Mouse (Mus musculus) ovary, postnatal 14 days (tissue): Measurements from ENCODE around the gene Dpp3.
"Not testable (repeated sequence)": the region's sequence is repeated elsewhere in the genome, so short reads cannot be mapped to it uniquely, and the experiment has no call there.

Experiments used
- DNase-seq: peaks from one replicate; pipeline ENCODE4 v3.0.0; 2022; ENCODE audit warnings: low spot score

Dpp3 gene

DNA sequence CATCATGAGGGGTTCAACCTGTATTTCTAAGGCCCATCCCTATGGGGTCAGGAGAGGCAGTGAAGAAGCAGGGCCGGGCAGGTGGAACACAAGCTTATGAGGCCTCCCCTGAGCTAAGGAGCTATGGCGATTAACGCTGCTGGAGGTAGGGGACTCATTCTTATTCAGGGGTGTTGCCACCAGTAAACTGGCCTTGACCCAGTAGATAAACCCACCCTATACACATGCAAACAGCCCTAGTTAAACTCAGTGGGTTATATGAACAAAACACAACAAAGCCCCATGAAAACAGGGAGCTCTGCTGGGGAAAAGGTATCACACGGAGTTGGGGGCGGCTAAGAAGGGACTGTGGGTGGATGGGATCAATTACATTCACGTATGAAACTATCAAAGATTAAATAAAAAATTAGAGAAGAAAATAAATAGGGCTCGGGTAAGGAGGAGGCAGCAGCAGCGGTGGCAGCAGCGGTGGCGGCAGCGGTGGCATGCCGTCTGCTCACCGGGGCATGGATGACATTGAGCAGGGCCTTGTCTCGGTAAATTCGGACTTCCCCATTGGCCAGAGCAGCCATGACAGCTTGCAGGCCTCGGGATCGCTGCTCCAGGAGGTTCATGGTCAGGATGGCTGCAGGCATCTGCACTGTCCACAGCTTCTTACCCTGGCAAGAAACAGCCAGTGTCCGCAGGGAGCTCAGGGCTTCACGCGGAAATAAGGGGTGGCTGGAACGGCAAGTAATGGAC is 31.1 kb downstream of the Dpp3 start:
- no peak for DNase-seq

DNA sequence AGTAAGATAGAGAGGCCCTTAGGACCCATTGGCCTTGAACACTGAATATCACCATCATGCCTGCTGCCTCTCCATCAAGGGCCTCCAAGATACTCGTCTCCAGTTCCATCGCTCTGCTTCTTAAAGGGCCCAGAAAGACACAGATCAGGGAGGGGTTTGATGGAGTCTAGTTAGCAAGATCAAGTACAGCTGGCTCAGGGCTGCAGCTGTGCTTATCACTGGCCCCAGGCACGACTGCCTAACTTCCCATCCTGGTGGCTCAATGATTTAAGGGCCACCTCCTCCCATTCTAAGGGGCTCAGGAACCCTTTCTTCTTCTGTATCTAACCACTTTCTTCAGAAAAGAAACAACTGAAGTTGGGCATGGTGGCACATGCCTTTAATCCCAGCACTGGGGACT is 36.3 kb downstream of the Dpp3 start:
- DNase-seq = no peak

DNA sequence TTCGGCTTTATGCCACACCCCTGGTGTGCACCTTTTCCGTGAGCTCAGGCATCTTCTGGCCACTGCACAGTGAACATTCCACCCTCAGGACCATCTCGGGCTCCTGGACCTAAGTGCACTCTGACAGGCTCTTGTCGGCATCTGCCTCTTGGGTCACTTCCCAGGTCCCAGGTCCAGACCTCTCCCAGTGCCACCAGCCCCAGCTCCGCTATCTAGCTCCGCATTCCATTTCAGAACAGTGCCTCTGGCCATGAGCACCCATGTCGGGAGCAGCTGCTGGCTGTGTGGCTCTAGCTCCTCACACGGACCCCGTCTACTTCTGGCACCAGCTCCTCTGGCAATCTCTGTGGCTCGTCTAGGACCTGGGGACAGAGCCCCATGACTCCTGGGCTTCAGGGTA is 38.3 kb downstream of the Dpp3 start:
- DNase-seq = no peak

DNA sequence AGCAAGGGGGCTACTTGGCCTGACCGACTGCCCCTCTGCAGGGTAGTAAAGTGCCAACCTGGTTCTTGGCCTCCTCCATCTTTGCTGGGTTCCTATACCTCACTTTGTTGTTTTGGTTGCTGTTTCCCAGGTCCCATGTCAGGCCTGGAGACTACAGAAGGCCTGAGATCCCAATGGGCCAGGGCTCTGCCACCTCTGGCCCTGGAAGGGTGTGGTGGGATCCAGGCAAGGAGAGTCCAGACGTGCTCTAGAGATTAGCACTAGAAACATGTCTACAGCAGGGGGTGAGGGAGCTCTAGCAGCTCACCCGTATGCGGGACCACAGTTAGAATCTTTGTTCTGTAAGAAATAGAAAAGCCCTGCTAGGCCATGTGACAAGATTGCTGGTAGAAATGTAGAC is 44.1 kb downstream of the Dpp3 start:
- no peak for DNase-seq

DNA sequence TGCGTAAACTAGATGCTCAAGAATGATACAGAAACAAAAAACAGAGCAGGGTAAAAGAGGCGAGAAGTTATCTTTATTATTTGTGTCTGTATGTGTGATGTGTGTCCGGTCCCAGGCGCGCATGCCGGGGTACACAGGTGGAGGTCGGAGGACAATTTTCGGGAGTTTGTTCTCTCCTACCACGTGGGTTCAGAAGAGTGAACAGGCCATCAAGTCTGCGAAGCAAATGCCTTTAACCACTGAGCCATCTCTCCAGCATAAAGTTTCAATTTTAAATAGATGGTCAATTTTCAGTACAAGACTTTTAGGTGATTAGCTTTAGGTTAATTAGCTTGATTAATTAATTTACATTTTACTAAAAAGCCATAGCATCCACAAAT is 48.8 kb downstream of the Dpp3 start:
- DNase-seq = no peak

DNA sequence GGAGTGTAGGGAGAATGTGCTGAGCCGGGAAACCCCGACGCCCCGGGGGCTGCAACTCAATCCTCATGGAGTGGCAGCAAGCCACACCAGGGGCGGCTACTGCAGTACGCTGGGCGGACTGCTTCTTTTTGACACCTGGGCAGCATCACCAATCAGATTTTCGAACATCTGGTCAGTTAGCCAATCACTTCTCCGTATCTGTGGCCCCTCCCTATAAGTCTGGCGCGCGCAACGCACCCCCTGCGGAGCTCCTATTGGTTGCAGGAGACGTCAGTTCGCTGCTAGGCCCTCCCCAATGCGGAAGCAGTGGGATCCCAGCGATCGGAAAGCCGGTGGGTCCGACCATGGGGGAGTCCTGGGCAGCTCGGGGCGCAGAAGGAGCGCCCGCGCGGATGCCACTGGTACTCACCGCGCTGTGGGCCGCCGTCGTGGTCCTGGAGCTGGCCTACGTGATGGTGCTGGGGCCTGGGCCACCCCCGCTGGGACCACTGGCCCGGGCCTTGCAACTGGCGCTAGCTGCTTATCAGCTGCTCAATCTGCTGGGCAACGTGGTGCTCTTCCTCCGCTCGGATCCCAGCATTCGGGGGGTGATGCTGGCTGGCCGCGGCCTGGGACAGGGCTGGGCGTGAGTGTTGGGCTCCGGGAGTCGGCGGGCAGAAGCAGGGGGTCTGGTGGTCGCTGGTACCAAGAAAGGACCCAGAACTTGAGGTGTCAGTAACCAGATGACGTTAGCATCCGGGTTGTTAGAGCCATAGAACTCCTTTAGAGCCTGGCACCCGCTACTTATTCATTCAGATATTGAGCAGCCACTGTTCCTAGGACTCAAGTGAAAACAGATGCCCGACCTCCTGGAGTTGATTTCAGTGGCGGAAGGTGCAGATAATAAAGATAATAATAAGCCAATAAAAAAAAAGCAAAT is 49.4 kb downstream of the Dpp3 start, which contains the start of gene Zdhhc24:
Gene Zdhhc24, plus strand, starts transcription at position 264 of the 919 bp plus-strand sequence.
- DNase-seq = peak; percentile 97

DNA sequence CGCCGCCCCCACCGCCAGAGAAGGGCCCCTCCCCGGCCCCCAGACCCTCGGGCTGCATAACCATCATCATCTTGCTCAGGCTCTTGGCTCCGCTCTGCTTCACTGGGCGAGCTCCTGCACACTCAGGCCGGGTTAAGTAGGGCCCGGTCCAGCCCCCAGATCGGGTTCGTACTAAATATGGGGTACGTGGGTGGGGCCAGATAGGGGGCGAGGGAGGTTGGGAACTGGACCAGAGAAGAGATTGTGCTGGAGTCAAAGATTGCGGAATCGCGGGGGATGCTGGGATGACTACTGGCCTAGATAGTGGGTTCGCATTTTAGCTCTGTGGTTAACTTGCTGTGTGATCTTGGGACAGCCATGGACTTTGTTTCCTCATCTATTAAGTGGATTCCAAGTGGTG is 50.3 kb downstream of the Dpp3 start, which contains the start of gene Actn3:
Gene Actn3, minus strand, starts transcription at position 125 of the 400 bp plus-strand sequence.
- peak; percentile 22 for DNase-seq

DNA sequence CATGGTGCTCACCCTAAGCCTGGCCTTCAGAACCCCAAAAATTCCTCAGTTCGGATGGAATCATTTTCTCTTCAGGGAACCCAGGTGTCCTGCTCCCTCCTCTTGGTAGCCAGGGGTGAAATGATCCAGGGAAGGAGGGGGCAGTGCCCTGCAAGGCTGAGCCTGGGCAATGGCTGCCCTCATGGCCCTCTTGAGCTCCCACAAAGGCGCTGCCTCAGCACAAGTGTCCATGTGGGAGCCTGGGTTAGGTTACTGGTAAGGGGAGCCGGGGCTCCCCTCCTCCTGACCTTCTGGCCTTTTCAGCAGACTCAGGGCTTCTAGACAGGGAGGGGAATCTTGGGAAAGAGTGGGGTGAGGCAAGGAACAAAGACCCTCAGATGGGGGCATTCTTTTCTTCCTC is 51.3 kb downstream of the Dpp3 start:
- no peak for DNase-seq

DNA sequence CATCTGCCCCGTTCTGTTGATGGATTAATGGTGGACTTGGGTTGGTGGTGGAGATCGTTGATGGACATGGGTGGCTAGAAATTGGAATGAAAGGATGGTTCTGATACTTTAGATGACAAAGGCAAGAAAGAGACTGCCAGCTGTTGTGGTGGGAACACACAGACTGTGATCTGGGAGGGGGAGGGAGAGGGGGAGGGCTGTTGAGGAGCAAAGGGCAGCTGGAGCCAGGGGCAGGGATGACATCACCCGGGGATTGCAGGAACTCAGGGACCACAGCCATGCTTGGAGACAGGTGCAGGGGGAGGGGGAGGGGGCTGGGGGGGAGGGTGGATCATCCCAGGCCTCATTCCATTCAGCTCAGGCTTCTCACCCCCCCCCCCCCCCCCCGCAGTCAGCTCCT is 51.8 kb downstream of the Dpp3 start:
- DNase-seq = no peak

DNA sequence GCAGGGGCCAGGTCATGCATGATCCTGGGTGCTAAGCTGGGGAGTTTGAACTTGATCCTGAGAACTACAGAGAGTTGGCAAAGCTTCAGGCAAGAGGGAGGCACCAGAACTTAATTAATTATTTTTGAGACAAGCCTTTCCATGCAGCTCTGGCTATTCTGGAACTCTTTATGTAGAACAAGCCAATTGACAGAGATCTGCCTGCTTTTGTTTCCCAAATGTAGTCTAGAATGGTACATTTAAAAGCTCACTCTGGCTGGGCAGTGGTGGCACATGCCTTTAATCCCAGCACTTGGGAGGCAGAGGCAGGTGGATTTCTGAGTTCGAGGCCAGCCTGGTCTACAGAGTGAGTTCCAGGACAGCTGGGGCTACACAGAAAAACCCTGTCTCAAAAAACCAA is 53.5 kb downstream of the Dpp3 start:
- not testable (repeated sequence) for DNase-seq

DNA sequence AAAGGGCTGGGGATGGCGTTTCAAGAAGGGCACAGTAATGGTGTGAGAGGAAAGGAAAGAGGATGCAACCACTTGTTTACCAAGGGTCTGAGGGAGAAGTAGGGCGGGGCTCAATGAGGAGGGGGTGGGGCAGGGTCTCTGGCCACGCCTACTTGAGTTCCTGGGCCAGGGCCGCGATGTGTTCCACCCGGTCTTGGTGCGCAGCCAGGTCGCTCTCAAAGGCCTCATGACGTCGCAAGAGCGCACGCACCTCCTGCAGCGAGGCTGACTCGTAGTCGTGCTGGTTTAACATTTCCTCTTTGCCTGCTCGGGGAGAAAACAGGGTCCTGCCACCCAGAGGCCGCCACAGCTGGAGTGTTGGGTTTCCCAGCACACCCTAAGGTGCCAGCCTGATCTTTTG is 62.9 kb downstream of the Dpp3 start:
- no peak for DNase-seq

DNA sequence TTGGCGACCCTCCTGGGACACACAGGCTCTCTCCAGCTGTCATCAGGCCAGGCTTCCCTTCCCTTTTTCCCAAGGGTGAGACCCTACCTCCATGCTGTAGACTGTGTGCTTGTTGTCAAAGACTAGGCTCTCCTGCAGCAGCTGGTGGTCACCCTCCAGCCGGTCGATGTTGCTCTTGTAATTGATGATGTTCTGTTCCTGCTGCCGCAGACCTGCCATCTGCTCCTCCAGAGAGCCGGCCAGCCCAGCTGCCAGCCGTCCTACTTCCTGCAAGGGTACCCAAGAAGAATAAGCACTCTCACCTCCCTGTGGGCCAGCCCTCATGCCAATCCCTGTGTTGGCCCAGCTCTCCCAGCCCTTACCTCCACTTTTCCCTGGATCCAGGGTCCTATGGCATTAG is 65.0 kb downstream of the Dpp3 start:
- DNase-seq = no peak

DNA sequence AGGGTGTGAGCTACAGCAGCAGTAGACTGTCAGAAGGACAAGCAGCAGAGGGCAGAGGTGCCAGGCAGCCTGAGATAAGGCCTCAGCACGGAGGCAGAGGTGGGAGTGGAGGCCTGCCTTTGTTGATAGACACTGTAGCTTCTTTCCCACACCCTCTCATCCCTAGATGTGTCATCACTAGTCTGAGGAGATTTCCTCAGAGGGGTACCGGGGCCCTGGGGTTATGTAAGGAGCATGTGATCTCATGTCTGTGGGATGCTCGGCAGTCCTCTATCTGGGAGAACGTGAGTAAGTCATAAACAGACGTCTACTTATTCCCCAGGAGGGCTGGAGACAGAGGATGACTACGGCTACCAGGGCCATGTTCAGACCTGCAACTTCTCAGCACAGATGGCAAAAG is 69.0 kb downstream of the Dpp3 start:
- DNase-seq = no peak
